Mouse (Mus musculus) CH12.LX (cell line): ENCODE measurements around the gene A930009A15Rik.

Source experiments
- CTCF ChIP-seq, 2 experiments: IDR thresholded peaks in 1 of 2; conservative IDR thresholded peaks in 1 of 2; 2 replicates each; pipeline ENCODE4 v1.5.1; 2011 to 2012; ENCODE audit warnings: low read depth in 2 of 2, low read length in 2 of 2, improper control_type of control experiment in 1 of 2, inconsistent platforms in 1 of 2, mild to moderate bottlenecking in 1 of 2, moderate library complexity in 1 of 2
- EP300 ChIP-seq: IDR thresholded peaks from 2 replicates; pipeline ENCODE4 v1.6.1; 2011; ENCODE audit warnings: low read length, improper control_type of control experiment
- ETS1 ChIP-seq: conservative IDR thresholded peaks from 2 replicates; pipeline ENCODE4 v1.6.1; 2012; ENCODE audit warnings: low read depth, mild to moderate bottlenecking, inconsistent platforms, low read length, improper control_type of control experiment, moderate library complexity
- MAFK ChIP-seq: IDR thresholded peaks from 2 replicates; pipeline ENCODE4 v1.6.1; 2011; ENCODE audit warnings: low read length, improper control_type of control experiment; ENCODE audit not compliant: insufficient replicate concordance
- MEF2A ChIP-seq: IDR thresholded peaks from 2 replicates; pipeline ENCODE4 v1.6.1; 2014; ENCODE audit warnings: low read depth, mild to moderate bottlenecking, inconsistent platforms, low read length, improper control_type of control experiment, borderline replicate concordance
- POLR2A ChIP-seq: IDR thresholded peaks from 2 replicates; pipeline ENCODE4 v1.6.1; 2011; ENCODE audit warnings: low read depth, mild to moderate bottlenecking, improper control_type of control experiment, low read length
- TCF12 ChIP-seq: IDR thresholded peaks from 2 replicates; pipeline ENCODE4 v1.6.1; 2014; ENCODE audit warnings: low read depth, mild to moderate bottlenecking, inconsistent platforms, low read length, improper control_type of control experiment
- UBTF ChIP-seq: IDR thresholded peaks from 2 replicates; pipeline ENCODE4 v1.6.1; 2012; ENCODE audit warnings: low read depth, mild to moderate bottlenecking, inconsistent platforms, low read length, improper control_type of control experiment, moderate library complexity
- ZC3H11A ChIP-seq: IDR thresholded peaks from 2 replicates; pipeline ENCODE4 v1.6.1; 2012; ENCODE audit warnings: low read depth, mild to moderate bottlenecking, inconsistent platforms, low read length, improper control_type of control experiment
- ZNF384 ChIP-seq: IDR thresholded peaks from 2 replicates; pipeline ENCODE4 v1.6.1; 2012; ENCODE audit warnings: low read depth, low read length, improper control_type of control experiment, inconsistent platforms

- TF ChIP-seq CTCF (conservative IDR thresholded peaks at IDR 0.05 in 1 of 2, IDR thresholded peaks at IDR 0.05 in 1 of 2; ENCODE audit: low read depth in 2 of 2, low read length in 2 of 2): no peak
- TF ChIP-seq TCF12: no peak
- no peak for TF ChIP-seq ZC3H11A
- TF ChIP-seq ETS1: no peak
- TF ChIP-seq UBTF: no peak
- no peak for TF ChIP-seq ZNF384
- no peak for TF ChIP-seq MAFK
- no peak for TF ChIP-seq POLR2A
- no peak for TF ChIP-seq EP300
- no peak for TF ChIP-seq MEF2A
These were observed 14.9 kb downstream of the A930009A15Rik start for GRCm38 (mm10) chr10:115584656-115585055.
